Comparison of ENCODE assay signal across 17 mouse cellular contexts in genomic region chr6:54502661-54503115, GRCm38 (mm10).
DNase-seq lines count a peak whose midpoint lies in the region; ATAC-seq and TF ChIP-seq lines count a peak whose summit lies in the region.
"Had no signal": no experiment of that assay in that cellular context is flagged by ENCODE, and none has a peak within 500 bp of the region (broad histone marks: within the 10 kb centered on the region; RNA-seq: fewer than 3 reads in every experiment).

No protein-coding gene starts in this region.

- H3K27me3 ChIP-seq in heart, embryonic 16.5 days (ENCODE audit: control insufficient read depth, insufficient read depth, low read length): no peaks in the 10 kb centered on the region
- H3K27me3 ChIP-seq: embryonic facial prominence, embryonic 15.5 days; forebrain, embryonic 13.5 days; hindbrain, embryonic 12.5 days; liver, embryonic 12.5 days had no signal

- H3K9me3 ChIP-seq in heart, embryonic 16.5 days (replicated peaks; ENCODE audit: control insufficient read depth, low read length): no peaks in the 10 kb centered on the region
- H3K9me3 ChIP-seq: embryonic facial prominence, embryonic 15.5 days; hindbrain, embryonic 12.5 days; liver, embryonic 12.5 days had no signal

- H3K9ac ChIP-seq in heart, embryonic 16.5 days (ENCODE audit: low read length): no peak overlapping the region
- H3K9ac ChIP-seq: embryonic facial prominence, embryonic 15.5 days; forebrain, embryonic 13.5 days; hindbrain, embryonic 12.5 days; liver, embryonic 12.5 days had no signal

- H3K4me2 ChIP-seq in heart, embryonic 16.5 days (ENCODE audit: low read depth, low read length): no peak overlapping the region
- H3K4me2 ChIP-seq: embryonic facial prominence, embryonic 15.5 days; forebrain, embryonic 13.5 days; hindbrain, embryonic 12.5 days; liver, embryonic 12.5 days had no signal

- intact Hi-C loops in gastrocnemius, adult 2 months (cut with DNase I): no loop called here
- intact Hi-C loops in gastrocnemius, postnatal 36 days (cut with DNase I): no loop called here

- H3K4me3 ChIP-seq in gastrocnemius, adult 2 months: no peak overlapping the region
- H3K4me3 ChIP-seq in layer of hippocampus, adult 2 months: no peak overlapping the region
- no peak overlapping the region for H3K4me3 ChIP-seq in heart, embryonic 16.5 days (ENCODE audit: low read length)
- H3K4me3 ChIP-seq: embryonic facial prominence, embryonic 15.5 days; forebrain, embryonic 13.5 days; hindbrain, embryonic 12.5 days; liver, embryonic 12.5 days had no signal

- 45% methylated on average over 6 of the region's 6 CpGs for WGBS in heart, embryonic 16.5 days

- peaks cover 8% of the 10 kb centered on the region for H3K4me1 ChIP-seq in heart, embryonic 16.5 days (ENCODE audit: control insufficient read depth, insufficient read depth, low read length)
- H3K4me1 ChIP-seq: embryonic facial prominence, embryonic 15.5 days; liver, embryonic 12.5 days had no signal

- ATAC-seq in heart, embryonic 16.5 days (replicated peaks; ENCODE audit: extremely low read depth, insufficient read depth, low FRiP score): 0 out of 2 replicates have a peak, but pooled peaks have one; percentile 52
- ATAC-seq in erythroid progenitor cell, adult 5-6 weeks (replicated peaks; ENCODE audit: low FRiP score, poor library complexity, severe bottlenecking): no peak
- ATAC-seq: forebrain, embryonic 13.5 days; liver, embryonic 12.5 days; midbrain, embryonic 16.5 days had no signal

- H3K27ac ChIP-seq in gastrocnemius, adult 2 months: peak overlapping the region; percentile 2; the same call in 1 of the 2 replicates
- H3K27ac ChIP-seq in layer of hippocampus, adult 2 months: peak overlapping the region; percentile 51; the same call in 1 of the 2 replicates
- no peak overlapping the region for H3K27ac ChIP-seq in heart, embryonic 16.5 days (ENCODE audit: low read length)
- H3K27ac ChIP-seq: embryonic facial prominence, embryonic 15.5 days; forebrain, embryonic 13.5 days; hindbrain, embryonic 12.5 days; liver, embryonic 12.5 days; stomach, postnatal 0 days had no signal

- 0 out of 2 replicates have a peak, but pooled peaks cover 3% of the 10 kb centered on the region for H3K36me3 ChIP-seq in heart, embryonic 16.5 days (ENCODE audit: control insufficient read depth, insufficient read depth)
- H3K36me3 ChIP-seq: embryonic facial prominence, embryonic 15.5 days; liver, embryonic 12.5 days had no signal

- TF ChIP-seq CTCF in gastrocnemius, adult 2 months (IDR thresholded peaks at IDR 0.05): no peak
- no peak for TF ChIP-seq CTCF in layer of hippocampus, adult 2 months (conservative IDR thresholded peaks at IDR 0.05)

- DNase-seq in gastrocnemius, adult 2 months: no peak
- DNase-seq in gastrocnemius, postnatal 36 days: no peak
- DNase-seq in layer of hippocampus, adult 2 months (ENCODE audit: low spot score in 2 of 2): no peak
- DNase-seq in layer of hippocampus, postnatal 10 days (ENCODE audit: low spot score in 2 of 2): no peak
- DNase-seq in lung, postnatal 25 days (ENCODE audit: low spot score): peak; percentile 81
- DNase-seq in adipocyte (ENCODE audit: low spot score): no peak
- DNase-seq: B cell, adult 2 months; cerebellum, adult 18-20 months; retina, postnatal 1 day had no signal
